28 mouse cellular contexts compared by ENCODE assay signal in the genomic region with DNA sequence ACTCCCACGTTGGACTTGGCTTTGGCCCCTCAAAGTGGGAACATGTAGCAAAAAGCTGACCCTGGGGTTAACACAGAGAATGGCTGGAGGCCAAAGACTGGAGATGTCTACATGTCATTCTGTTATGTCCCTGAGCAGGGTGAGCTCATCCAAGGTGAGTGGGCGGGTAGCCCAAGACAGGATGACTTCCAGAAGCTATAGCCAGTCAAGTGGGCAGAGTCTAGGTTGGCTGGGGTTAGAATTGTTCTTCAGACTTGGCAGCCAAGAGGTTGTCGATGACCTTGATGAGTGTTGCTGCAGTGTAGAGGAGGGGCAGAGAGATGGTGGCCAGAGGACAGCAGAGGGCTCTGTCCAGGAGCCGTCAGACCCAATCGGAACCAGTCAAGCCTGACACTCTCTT. TPM values are rescaled to one million over a fixed set of nuclear protein-coding genes. Genes with fewer than 3 reads are reported as not detected.
A peak's percentile ranks its signal among the peaks of the same experiment; 100 is the strongest.
DNase-seq lines count a peak whose midpoint lies in the region; ATAC-seq and TF ChIP-seq lines count a peak whose summit lies in the region.
"Had no signal": no experiment of that assay in that cellular context is flagged by ENCODE, and none has a peak within 500 bp of the region (broad histone marks: within the 10 kb centered on the region; RNA-seq: fewer than 3 reads in every experiment).

No protein-coding gene starts in this region.

- H3K27me3 ChIP-seq in heart, embryonic 10.5 days (ENCODE audit: insufficient read depth, poor library complexity, severe bottlenecking), result peaks cover 36% of the 10 kb centered on the region
- H3K27me3 ChIP-seq in liver, embryonic 12.5 days (replicated peaks), result peaks cover 19% of the 10 kb centered on the region; the same call in 1 of the 2 replicates
- H3K27me3 ChIP-seq: embryonic facial prominence, embryonic 12.5 days; hindbrain, embryonic 13.5 days; limb, embryonic 12.5 days; lung, embryonic 15.5 days; neural tube, embryonic 13.5 days had no signal

- no peak overlapping the region for H3K27ac ChIP-seq in heart, embryonic 10.5 days
- H3K27ac ChIP-seq in layer of hippocampus, adult 2 months, result peak overlapping the region; percentile 28; the same call in 1 of the 2 replicates
- H3K27ac ChIP-seq in olfactory bulb, adult 2 months (ENCODE audit: insufficient read depth, low read depth, low read length), result 0 out of 2 replicates have a peak overlapping the region, but pooled peaks have one; percentile 23
- no peak overlapping the region for H3K27ac ChIP-seq in liver, embryonic 12.5 days
- H3K27ac ChIP-seq: embryonic facial prominence, embryonic 12.5 days; gastrocnemius, adult 2 months; hindbrain, embryonic 13.5 days; left cerebral cortex, adult 2 months; limb, embryonic 12.5 days; lung, embryonic 15.5 days; neural tube, embryonic 13.5 days had no signal

- H3K4me3 ChIP-seq in heart, embryonic 10.5 days, result no peak overlapping the region
- H3K4me3 ChIP-seq in layer of hippocampus, adult 2 months, result no peak overlapping the region
- H3K4me3 ChIP-seq in olfactory bulb, adult 2 months (ENCODE audit: insufficient read depth, low read depth, low read length), result no peak overlapping the region
- no peak overlapping the region for H3K4me3 ChIP-seq in liver, embryonic 12.5 days
- H3K4me3 ChIP-seq: embryonic facial prominence, embryonic 12.5 days; gastrocnemius, adult 2 months; hindbrain, embryonic 13.5 days; left cerebral cortex, adult 2 months; limb, embryonic 12.5 days; lung, embryonic 15.5 days; neural tube, embryonic 13.5 days had no signal

- no peak for ATAC-seq in liver, embryonic 12.5 days
- ATAC-seq: forebrain, embryonic 14.5 days; intestine, embryonic 16.5 days; midbrain, embryonic 16.5 days had no signal

- peak; percentile 95 for DNase-seq in heart, adult 11 months
- no peak for DNase-seq in heart, embryonic 10.5 days (ENCODE audit: low spot score)
- DNase-seq in layer of hippocampus, adult 2 months (ENCODE audit: low spot score in 2 of 2), result no peak
- DNase-seq in layer of hippocampus, adult 11-12 months (ENCODE audit: low spot score), result no peak
- peak; percentile 82 for DNase-seq in adrenal gland, postnatal 14 days
- no peak for DNase-seq in ovary, postnatal 14 days (ENCODE audit: low spot score)
- DNase-seq: cerebellum, adult 2 months; cerebellum, postnatal 25 days; gastrocnemius, adult 2 months; gastrocnemius, postnatal 36 days; kidney, adult 8-10 months; kidney, postnatal 10 days; retina, postnatal 1 day; right cerebral cortex, postnatal 14 days; thymus, postnatal 14 days had no signal

- no peaks in the 10 kb centered on the region for H3K36me3 ChIP-seq in heart, embryonic 10.5 days
- no peaks in the 10 kb centered on the region for H3K36me3 ChIP-seq in liver, embryonic 12.5 days
- H3K36me3 ChIP-seq: embryonic facial prominence, embryonic 12.5 days; limb, embryonic 12.5 days; lung, embryonic 15.5 days had no signal

- TF ChIP-seq CTCF in layer of hippocampus, adult 2 months (conservative IDR thresholded peaks at IDR 0.05), result no peak
- TF ChIP-seq CTCF in olfactory bulb, adult 2 months (IDR thresholded peaks at IDR 0.05; ENCODE audit: insufficient read depth, low read depth, low read length), result no peak

- no peak overlapping the region for H3K9ac ChIP-seq in liver, embryonic 12.5 days
- H3K9ac ChIP-seq: embryonic facial prominence, embryonic 12.5 days; hindbrain, embryonic 13.5 days; limb, embryonic 12.5 days; lung, embryonic 15.5 days; neural tube, embryonic 13.5 days had no signal

- no peaks in the 10 kb centered on the region for H3K9me3 ChIP-seq in heart, embryonic 10.5 days
- H3K9me3 ChIP-seq in liver, embryonic 12.5 days (replicated peaks), result no peaks in the 10 kb centered on the region
- H3K9me3 ChIP-seq: embryonic facial prominence, embryonic 12.5 days; hindbrain, embryonic 13.5 days; limb, embryonic 12.5 days; lung, embryonic 15.5 days; neural tube, embryonic 13.5 days had no signal

- 86% methylated on average over 5 of the region's 5 CpGs for WGBS in heart, embryonic 10.5 days
- WGBS in olfactory bulb, adult 2 months, result 82% methylated on average over 5 of the region's 5 CpGs
- 68% methylated on average over 5 of the region's 5 CpGs for WGBS in liver, embryonic 12.5 days (ENCODE audit: insufficient replicate concordance)

- no peak overlapping the region for H3K4me2 ChIP-seq in liver, embryonic 12.5 days
- H3K4me2 ChIP-seq: embryonic facial prominence, embryonic 12.5 days; hindbrain, embryonic 13.5 days; limb, embryonic 12.5 days; lung, embryonic 15.5 days; midbrain, embryonic 11.5 days; neural tube, embryonic 13.5 days had no signal

- no peak for TF ChIP-seq POLR2A in olfactory bulb, adult 2 months (IDR thresholded peaks at IDR 0.05; ENCODE audit: insufficient read depth, low read depth, low read length)

- H3K4me1 ChIP-seq in heart, embryonic 10.5 days, result peaks cover 10% of the 10 kb centered on the region; the same call in 1 of the 2 replicates
- H3K4me1 ChIP-seq in olfactory bulb, adult 2 months (ENCODE audit: control insufficient read depth, insufficient read depth, low read length), result peaks cover 52% of the 10 kb centered on the region
- no peaks in the 10 kb centered on the region for H3K4me1 ChIP-seq in liver, embryonic 12.5 days
- H3K4me1 ChIP-seq: embryonic facial prominence, embryonic 12.5 days; limb, embryonic 12.5 days; lung, embryonic 15.5 days had no signal

RNA-seq across cellular contexts. Expression of a gene that starts 18.9 kb away (rescaled TPM):
- polyA plus RNA-seq in heart, embryonic 10.5 days (2016; fragmentation: Nextera tagmentation; extraction: Ambion mirVana), result 1.3 and 1.8 TPM in 2 replicates
- 100 to 1,000 TPM; 146 to 148 TPM for total RNA-seq in layer of hippocampus, adult 2 months (2021)
- total RNA-seq in adrenal gland, postnatal 14 days (2021), result 29.5 and 37.0 TPM in 2 replicates
- not detected in 2 replicates for polyA plus RNA-seq in olfactory bulb, adult 2 months (2012; ENCODE audit: insufficient read depth, insufficient read length, low replicate concordance, missing spikeins)
- polyA plus RNA-seq in liver, embryonic 12.5 days (2016; fragmentation: Nextera tagmentation; extraction: Ambion mirVana), result 0.12 and 0.24 TPM in 2 replicates
- total RNA-seq: MEL had no signal

Comparison
In these comparisons a context has a peak if more than half of its experiments do, and no peak if none do; other contexts are left out.
1. DNase-seq: peak in heart, adult 11 months (single experiment) and adrenal gland, postnatal 14 days (single experiment); none in heart, embryonic 10.5 days (single experiment), layer of hippocampus, adult 2 months (0 of 2), layer of hippocampus, adult 11-12 months (single experiment) and ovary, postnatal 14 days (single experiment).
2. H3K27ac ChIP-seq: peak in layer of hippocampus, adult 2 months (single experiment) and olfactory bulb, adult 2 months (single experiment); none in heart, embryonic 10.5 days (single experiment) and liver, embryonic 12.5 days (single experiment).